Mouse (Mus musculus) naive thymus-derived CD4-positive, alpha-beta T cell, adult 5 months (primary cell): ENCODE results near the gene Gm35134. TPM values are rescaled to one million over a fixed set of nuclear protein-coding genes. Genes with fewer than 3 reads are reported as not detected.

ENCODE experiments used
- polyA plus RNA-seq: library from polyadenylated mRNA; unstranded; fragments of 100-300 nt; shearing (Covaris generic); gene quantifications from one replicate; pipeline ENCODE4 v1.2.1, GENCODE M21; 2017

Gene Gm35134
- not detected for polyA plus RNA-seq

GRCm38 (mm10) chrY:19112707-19113106 is at the start of gene Gm35134:
Gm35134 (plus strand) TSS chrY:19113007.

